Mouse (Mus musculus): ENCODE results near the gene Cyp27b1. TPM values are rescaled to one million over a fixed set of nuclear protein-coding genes. Genes with fewer than 3 reads are reported as not detected.

Gene Cyp27b1
- polyA plus RNA-seq (2012; ENCODE audit: insufficient read depth, insufficient read length, low replicate concordance, missing spikeins) = not detected in 2 replicates

DNA sequence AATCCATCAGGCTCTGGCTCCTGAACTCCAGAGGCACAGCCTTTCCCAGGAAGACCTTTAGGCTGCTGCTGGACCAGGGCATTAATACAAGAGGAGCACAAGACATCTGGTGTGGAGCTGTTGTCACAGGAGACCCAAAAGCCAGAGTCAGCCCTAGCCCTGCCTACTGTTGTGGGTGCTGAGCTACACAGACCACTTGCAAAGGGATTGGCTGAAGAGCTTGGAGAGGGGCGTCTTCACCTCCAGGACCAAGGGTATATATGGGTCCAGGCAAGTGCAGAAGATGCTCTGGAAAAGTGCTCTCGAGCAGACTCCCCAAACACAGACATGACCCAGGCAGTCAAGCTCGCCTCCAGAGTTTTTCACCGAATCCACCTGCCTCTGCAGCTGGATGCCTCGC is at the start of gene Cyp27b1:
Gene Cyp27b1 (plus strand): TSS at position 297 of the 400 bp plus-strand sequence.
- no peak for TF ChIP-seq CTCF (IDR thresholded peaks at IDR 0.05; ENCODE audit: insufficient read depth, low read depth, low read length)
- TF ChIP-seq POLR2A (IDR thresholded peaks at IDR 0.05; ENCODE audit: insufficient read depth, low read depth, low read length) = no peak
- H3K4me1 ChIP-seq (ENCODE audit: control insufficient read depth, insufficient read depth, low read length) = peaks cover 13% of the 10 kb centered on the region
- 28% methylated on average over 5 of the region's 5 CpGs for WGBS
- no peak within 1 kb of the TSS for H3K27ac ChIP-seq (ENCODE audit: insufficient read depth, low read depth, low read length)
- H3K4me3 ChIP-seq (ENCODE audit: insufficient read depth, low read depth, low read length) = no peak within 1 kb of the TSS

DNA sequence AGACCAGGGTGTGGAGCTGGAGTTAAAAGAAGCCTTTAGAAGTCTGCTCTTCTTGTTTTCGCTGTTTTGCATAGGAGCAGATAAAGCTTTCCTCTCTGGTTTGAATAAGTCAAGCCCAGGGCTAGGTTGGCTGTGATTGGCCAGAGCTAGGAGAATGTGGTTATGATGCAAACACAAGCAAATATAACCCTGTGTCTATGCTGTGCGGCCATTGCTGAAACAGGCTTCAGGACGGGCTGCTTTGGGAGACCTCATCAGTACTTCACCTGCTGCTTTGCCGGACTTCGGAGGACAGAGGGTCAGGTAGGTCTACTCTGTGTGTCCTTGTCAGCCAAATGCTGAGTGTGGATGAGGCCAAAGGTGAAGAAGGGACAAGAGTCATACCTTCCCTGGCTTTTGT is 47.5 kb upstream of the Cyp27b1 start, which contains the start of gene Avil:
Gene Avil (plus strand): TSS at position 181 of the 400 bp plus-strand sequence.
- 84% methylated on average over 5 of the region's 5 CpGs for WGBS
- no peaks in the 10 kb centered on the region for H3K4me1 ChIP-seq (ENCODE audit: control insufficient read depth, insufficient read depth, low read length)
- TF ChIP-seq POLR2A (IDR thresholded peaks at IDR 0.05; ENCODE audit: insufficient read depth, low read depth, low read length) (no peak), CTCF (IDR thresholded peaks at IDR 0.05; ENCODE audit: insufficient read depth, low read depth, low read length) (no peak)

DNA sequence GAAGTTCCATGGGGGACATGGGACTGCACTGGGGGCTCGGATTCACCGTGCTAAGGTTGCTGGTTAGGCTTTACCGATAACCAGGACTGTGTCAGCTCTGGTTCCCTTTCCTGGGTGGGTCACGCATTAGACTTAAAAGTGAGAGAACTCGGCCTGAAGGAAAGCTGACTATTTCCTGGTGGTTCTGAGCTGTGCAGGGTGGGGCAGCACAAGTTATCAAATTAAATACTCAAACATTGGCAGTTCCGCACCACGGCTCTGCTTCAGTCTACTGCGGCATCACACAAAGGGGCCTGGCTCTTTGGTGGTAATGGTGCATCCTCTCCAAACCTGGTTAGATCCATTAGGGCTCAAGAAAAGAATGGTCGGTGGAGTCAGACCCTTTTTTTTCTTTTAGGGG is 46.8 kb upstream of the Cyp27b1 start:
- Histone ChIP-seq H3K4me3 (ENCODE audit: insufficient read depth, low read depth, low read length) (no peak overlapping the region), H3K27ac (ENCODE audit: insufficient read depth, low read depth, low read length) (no peak overlapping the region), H3K4me1 (ENCODE audit: control insufficient read depth, insufficient read depth, low read length) (no peaks in the 10 kb centered on the region)
- TF ChIP-seq POLR2A (IDR thresholded peaks at IDR 0.05; ENCODE audit: insufficient read depth, low read depth, low read length) (no peak), CTCF (IDR thresholded peaks at IDR 0.05; ENCODE audit: insufficient read depth, low read depth, low read length) (no peak)
- WGBS = 79% methylated on average over 9 of the region's 9 CpGs

More for the DNA sequence above, 47.5 kb upstream of the Cyp27b1 start, which contains the start of gene Avil:
- H3K4me3 ChIP-seq (ENCODE audit: insufficient read depth, low read depth, low read length) = no peak within 1 kb of the TSS
- H3K27ac ChIP-seq (ENCODE audit: insufficient read depth, low read depth, low read length) = no peak within 1 kb of the TSS

DNA sequence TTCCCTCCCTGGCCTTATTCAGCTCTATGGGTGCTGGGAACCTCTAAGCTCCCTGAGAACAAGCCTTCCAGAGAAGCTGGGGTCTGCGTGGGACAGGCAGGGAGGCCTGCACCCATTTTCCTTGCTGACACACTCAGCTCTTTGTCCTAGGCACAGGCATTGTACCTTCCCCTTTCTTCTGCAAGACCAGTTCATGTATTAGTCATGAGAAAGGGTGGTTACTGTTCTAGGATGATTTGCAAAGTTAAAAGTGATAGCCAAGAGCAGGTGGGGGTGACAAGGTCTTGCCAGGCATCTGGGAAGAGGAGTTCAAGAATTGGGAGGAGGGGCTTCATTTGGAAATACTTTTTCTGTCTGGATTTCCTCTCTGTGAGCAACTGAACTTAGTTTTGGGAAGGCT is 46.0 kb upstream of the Cyp27b1 start:
- H3K4me1 ChIP-seq (ENCODE audit: control insufficient read depth, insufficient read depth, low read length) = no peaks in the 10 kb centered on the region
- H3K27ac ChIP-seq (ENCODE audit: insufficient read depth, low read depth, low read length) = no peak overlapping the region
- no peak overlapping the region for H3K4me3 ChIP-seq (ENCODE audit: insufficient read depth, low read depth, low read length)
- TF ChIP-seq CTCF (IDR thresholded peaks at IDR 0.05; ENCODE audit: insufficient read depth, low read depth, low read length) (no peak), POLR2A (IDR thresholded peaks at IDR 0.05; ENCODE audit: insufficient read depth, low read depth, low read length) (no peak)
- 20% methylated on average over 1 of the region's 1 CpGs for WGBS

DNA sequence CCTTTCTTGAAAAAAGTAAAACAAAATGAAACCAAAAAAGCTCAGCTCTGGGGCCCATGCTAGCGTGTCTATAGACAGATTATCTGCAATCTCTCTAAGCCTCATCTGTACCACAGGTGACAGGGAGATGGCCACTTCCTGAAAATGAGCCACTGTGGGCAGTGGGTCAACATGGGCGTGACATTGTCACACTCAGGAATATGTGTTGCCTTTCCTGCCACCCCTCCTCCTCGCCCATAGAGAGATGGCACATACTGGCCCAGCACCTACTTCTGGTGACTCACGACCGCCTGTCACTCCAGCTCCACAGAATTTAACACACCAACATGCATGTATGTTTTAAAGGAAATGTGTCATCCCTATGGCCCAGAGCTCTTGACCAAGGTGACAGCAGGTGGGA is 45.3 kb upstream of the Cyp27b1 start:
- WGBS = 93% methylated on average over 5 of the region's 5 CpGs
- TF ChIP-seq CTCF (IDR thresholded peaks at IDR 0.05; ENCODE audit: insufficient read depth, low read depth, low read length) = no peak
- TF ChIP-seq POLR2A (IDR thresholded peaks at IDR 0.05; ENCODE audit: insufficient read depth, low read depth, low read length) = no peak
- Histone ChIP-seq H3K4me3 (ENCODE audit: insufficient read depth, low read depth, low read length) (no peak overlapping the region), H3K27ac (ENCODE audit: insufficient read depth, low read depth, low read length) (no peak overlapping the region), H3K4me1 (ENCODE audit: control insufficient read depth, insufficient read depth, low read length) (no peaks in the 10 kb centered on the region)

DNA sequence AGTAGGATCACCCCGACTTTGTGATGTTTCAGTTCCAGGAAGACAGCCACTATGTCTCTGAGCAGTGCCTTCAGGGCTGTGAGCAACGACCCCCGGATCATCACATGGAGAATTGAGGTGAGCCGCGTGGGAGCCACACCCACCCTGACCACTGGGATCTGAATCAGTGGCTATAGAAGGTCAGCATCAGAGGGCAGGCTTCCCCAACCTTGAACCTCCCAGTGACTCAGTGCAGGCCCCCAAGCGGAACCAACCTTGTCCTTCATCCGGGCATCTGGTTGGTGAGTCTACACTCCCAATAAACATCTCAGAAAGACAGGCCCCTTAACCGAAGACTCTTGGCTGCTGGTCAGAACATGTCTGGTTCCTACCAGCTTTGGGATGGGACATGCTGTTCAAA is 44.7 kb upstream of the Cyp27b1 start:
- no peak overlapping the region for H3K27ac ChIP-seq (ENCODE audit: insufficient read depth, low read depth, low read length)

DNA sequence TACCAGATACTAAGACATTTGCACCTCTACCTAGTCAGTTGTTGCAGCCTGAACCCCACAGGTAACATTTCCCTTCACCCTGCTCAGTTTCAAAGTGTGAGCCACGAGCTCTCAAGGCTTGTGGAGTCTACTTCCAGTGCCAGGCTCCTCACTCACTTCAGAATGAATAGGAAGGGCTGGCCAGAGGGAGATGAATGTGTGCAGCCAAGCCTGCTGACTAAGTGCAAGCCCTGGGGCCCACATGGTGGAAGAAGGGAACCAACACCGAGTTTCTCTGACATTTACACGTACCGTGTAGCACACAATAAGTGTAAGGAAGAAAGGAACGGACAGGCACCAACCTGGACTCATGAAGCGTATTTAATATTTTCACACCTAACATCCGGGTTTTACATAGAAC is 44.2 kb upstream of the Cyp27b1 start:
- 63% methylated on average over 7 of the region's 7 CpGs for WGBS
- H3K4me3 ChIP-seq (ENCODE audit: insufficient read depth, low read depth, low read length) = no peak overlapping the region
- H3K27ac ChIP-seq (ENCODE audit: insufficient read depth, low read depth, low read length) = no peak overlapping the region
- TF ChIP-seq POLR2A (IDR thresholded peaks at IDR 0.05; ENCODE audit: insufficient read depth, low read depth, low read length) = no peak
- TF ChIP-seq CTCF (IDR thresholded peaks at IDR 0.05; ENCODE audit: insufficient read depth, low read depth, low read length) = no peak
- H3K4me1 ChIP-seq (ENCODE audit: control insufficient read depth, insufficient read depth, low read length) = no peaks in the 10 kb centered on the region

More for the DNA sequence above, 44.7 kb upstream of the Cyp27b1 start:
- H3K4me3 ChIP-seq (ENCODE audit: insufficient read depth, low read depth, low read length) = no peak overlapping the region
- H3K4me1 ChIP-seq (ENCODE audit: control insufficient read depth, insufficient read depth, low read length) = no peaks in the 10 kb centered on the region
- no peak for TF ChIP-seq POLR2A (IDR thresholded peaks at IDR 0.05; ENCODE audit: insufficient read depth, low read depth, low read length)
- TF ChIP-seq CTCF (IDR thresholded peaks at IDR 0.05; ENCODE audit: insufficient read depth, low read depth, low read length) = no peak
- 83% methylated on average over 8 of the region's 8 CpGs for WGBS

DNA sequence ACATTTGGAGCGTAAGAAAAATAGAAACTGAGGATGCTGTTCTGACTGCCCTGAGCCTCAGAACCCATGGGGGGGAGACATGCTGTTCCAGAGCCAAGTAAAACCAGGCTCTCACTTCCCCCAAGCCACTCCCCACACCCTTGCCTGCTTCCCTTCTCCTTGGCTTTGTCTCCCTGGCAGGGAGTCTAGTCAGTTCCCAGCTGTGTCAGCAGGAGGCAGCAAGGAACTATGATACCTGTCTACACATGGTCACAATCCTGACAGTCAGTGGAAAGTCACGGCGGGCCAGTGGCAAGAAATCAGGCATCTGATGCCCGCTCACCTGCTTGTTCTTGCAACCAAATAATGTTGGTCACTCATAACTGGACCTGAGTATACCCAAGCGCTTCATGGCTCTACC is 31.6 kb upstream of the Cyp27b1 start:
- H3K4me1 ChIP-seq (ENCODE audit: control insufficient read depth, insufficient read depth, low read length) = no peaks in the 10 kb centered on the region
- 71% methylated on average over 5 of the region's 5 CpGs for WGBS
- H3K4me3 ChIP-seq (ENCODE audit: insufficient read depth, low read depth, low read length) = no peak overlapping the region
- TF ChIP-seq POLR2A (IDR thresholded peaks at IDR 0.05; ENCODE audit: insufficient read depth, low read depth, low read length) (no peak), CTCF (IDR thresholded peaks at IDR 0.05; ENCODE audit: insufficient read depth, low read depth, low read length) (no peak)
- no peak overlapping the region for H3K27ac ChIP-seq (ENCODE audit: insufficient read depth, low read depth, low read length)

DNA sequence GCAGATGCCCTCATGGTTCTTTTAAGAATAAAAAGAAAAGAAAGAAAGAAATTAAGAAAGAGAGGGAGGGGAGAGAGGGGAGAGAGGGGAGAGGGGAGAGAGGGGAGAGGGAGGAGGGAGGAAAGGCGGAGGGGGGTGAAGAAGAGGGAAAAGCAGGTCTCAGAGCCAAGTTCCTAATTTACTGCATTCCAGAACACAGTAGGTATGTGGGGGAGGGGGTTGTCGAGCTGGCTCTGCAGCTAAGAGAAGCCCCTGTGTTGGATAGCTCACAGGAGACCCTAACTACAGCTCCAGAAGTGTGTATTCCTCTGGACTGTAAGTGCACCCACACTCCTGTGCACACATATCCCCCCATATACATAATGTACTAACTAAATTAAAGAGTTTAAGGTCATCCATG is 31.0 kb upstream of the Cyp27b1 start:
- Histone ChIP-seq H3K27ac (ENCODE audit: insufficient read depth, low read depth, low read length) (no peak overlapping the region), H3K4me1 (ENCODE audit: control insufficient read depth, insufficient read depth, low read length) (no peaks in the 10 kb centered on the region), H3K4me3 (ENCODE audit: insufficient read depth, low read depth, low read length) (no peak overlapping the region)
- 14% methylated on average over 2 of the region's 2 CpGs for WGBS
- TF ChIP-seq CTCF (IDR thresholded peaks at IDR 0.05; ENCODE audit: insufficient read depth, low read depth, low read length) = no peak

DNA sequence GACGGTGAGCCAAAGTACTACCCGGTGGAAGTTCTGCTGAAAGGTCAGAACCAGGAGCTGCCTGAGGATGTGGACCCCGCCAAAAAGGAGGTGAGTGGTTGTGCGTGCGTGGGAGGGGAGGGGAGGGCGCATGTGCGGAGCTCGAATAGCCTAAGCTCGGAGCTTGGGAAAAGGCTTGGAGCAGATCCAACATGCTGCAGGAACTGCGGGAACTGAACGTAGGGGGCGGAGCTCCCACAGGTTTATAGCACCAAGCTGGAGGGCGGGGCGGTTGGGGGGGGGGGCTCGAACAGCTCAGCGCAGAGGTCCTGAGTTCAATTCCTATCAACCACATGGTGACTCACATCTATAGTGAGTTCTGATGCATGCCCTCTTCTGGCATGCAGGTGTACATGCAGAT is 29.6 kb upstream of the Cyp27b1 start:
- Histone ChIP-seq H3K4me1 (ENCODE audit: control insufficient read depth, insufficient read depth, low read length) (no peaks in the 10 kb centered on the region), H3K27ac (ENCODE audit: insufficient read depth, low read depth, low read length) (no peak overlapping the region), H3K4me3 (ENCODE audit: insufficient read depth, low read depth, low read length) (no peak overlapping the region)
- 68% methylated on average over 16 of the region's 16 CpGs for WGBS
- TF ChIP-seq POLR2A (IDR thresholded peaks at IDR 0.05; ENCODE audit: insufficient read depth, low read depth, low read length) (no peak), CTCF (IDR thresholded peaks at IDR 0.05; ENCODE audit: insufficient read depth, low read depth, low read length) (no peak)

All from olfactory bulb, adult 2 months (tissue).